Mouse (Mus musculus): Measurements from ENCODE around the gene Rpia. TPM values are rescaled to one million over a fixed set of nuclear protein-coding genes. Genes with fewer than 3 reads are reported as not detected.

Gene Rpia
- polyA plus RNA-seq, 1 experiment from 2014 or later: 3.3 TPM

DNA sequence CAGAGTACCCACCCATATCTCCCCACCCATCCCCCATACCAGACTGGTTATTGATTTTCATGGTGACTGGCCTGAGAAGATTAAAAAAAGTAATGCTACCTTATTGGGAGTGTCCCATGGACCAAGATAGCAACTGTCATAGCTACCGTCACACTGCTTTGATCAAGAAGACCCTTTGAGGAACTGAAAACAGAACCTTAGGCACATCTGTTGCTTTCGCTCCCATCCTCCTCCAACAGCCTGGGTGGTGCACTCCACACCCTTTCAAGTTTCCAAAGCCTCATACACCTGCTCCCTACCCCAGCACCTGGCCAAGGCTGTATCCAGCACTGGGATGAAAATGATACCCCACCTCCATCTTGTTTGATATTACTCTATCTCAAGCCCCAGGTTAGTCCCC is 56.5 kb downstream of the Rpia start:
- no peak overlapping the region for H3K27ac ChIP-seq (replicated peaks; ENCODE audit: low read depth, low read length)
- WGBS: 87% methylated on average over 2 of the region's 2 CpGs

DNA sequence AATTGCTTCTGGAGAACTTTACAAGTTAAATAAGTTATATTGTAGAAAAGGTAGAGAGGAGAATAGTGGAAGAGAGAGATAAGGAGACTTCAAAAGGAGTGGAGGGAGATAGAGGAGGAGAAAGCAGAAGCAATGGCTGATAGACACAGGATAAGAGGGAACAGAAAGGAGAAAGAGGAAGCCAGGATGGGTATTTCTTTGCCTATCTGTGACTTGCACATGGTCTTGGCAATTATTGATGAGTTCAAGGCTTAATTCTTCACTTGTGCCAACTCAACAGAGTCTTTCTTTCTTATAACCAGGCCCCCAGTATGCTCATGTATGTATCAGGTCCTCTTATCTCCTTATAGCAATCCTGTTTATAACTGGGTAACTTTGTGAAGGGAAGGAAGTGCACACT is 61.2 kb downstream of the Rpia start:
- H3K9ac ChIP-seq (ENCODE audit: low read depth, low read length): no peak overlapping the region
- H3K4me2 ChIP-seq (ENCODE audit: low read depth, low read length): no peak overlapping the region
- H3K27me3 ChIP-seq (replicated peaks; ENCODE audit: control insufficient read depth, insufficient read depth, low read length): no peaks in the 10 kb centered on the region
- H3K4me1 ChIP-seq (ENCODE audit: control insufficient read depth, insufficient read depth, low read length): no peaks in the 10 kb centered on the region
- DNase-seq (ENCODE audit: low spot score) (no peak), ATAC-seq (ENCODE audit: low read depth) (no peak)
- H3K4me3 ChIP-seq (ENCODE audit: low read depth, low read length): no peak overlapping the region
- no peaks in the 10 kb centered on the region for H3K36me3 ChIP-seq (ENCODE audit: control insufficient read depth, insufficient read depth, low read length)
- no peak overlapping the region for H3K27ac ChIP-seq (replicated peaks; ENCODE audit: low read depth, low read length)
- H3K9me3 ChIP-seq (ENCODE audit: control insufficient read depth, low read length): no peaks in the 10 kb centered on the region

More for the DNA sequence above, 56.5 kb downstream of the Rpia start:
- no peak overlapping the region for H3K9ac ChIP-seq (ENCODE audit: low read depth, low read length)
- no peak overlapping the region for H3K4me2 ChIP-seq (ENCODE audit: low read depth, low read length)
- H3K9me3 ChIP-seq (ENCODE audit: control insufficient read depth, low read length): no peaks in the 10 kb centered on the region
- DNase-seq (ENCODE audit: low spot score): no peak
- H3K36me3 ChIP-seq (ENCODE audit: control insufficient read depth, insufficient read depth, low read length): no peaks in the 10 kb centered on the region
- no peaks in the 10 kb centered on the region for H3K4me1 ChIP-seq (ENCODE audit: control insufficient read depth, insufficient read depth, low read length)
- H3K4me3 ChIP-seq (ENCODE audit: low read depth, low read length): no peak overlapping the region
- H3K27me3 ChIP-seq (replicated peaks; ENCODE audit: control insufficient read depth, insufficient read depth, low read length): no peaks in the 10 kb centered on the region
- ATAC-seq (ENCODE audit: low read depth): no peak

DNA sequence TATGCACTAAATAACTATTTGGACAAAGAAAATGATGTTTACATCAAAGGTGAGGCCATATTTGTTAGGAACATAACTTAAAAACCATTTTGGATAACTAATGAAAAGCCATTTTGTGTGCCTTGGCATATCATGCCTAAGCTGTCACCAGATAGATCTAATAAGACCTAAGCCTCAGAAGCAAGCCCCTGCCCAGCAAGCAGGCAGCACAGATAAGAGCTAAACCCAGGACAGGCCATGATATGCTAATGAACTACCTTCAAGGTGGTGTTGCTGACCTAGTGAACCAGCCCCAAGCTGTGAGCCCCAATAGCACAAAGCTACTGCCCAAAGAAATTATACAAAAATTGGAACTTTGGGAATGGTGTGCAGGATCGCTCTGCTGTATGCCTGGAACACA is 62.9 kb downstream of the Rpia start:
- Histone ChIP-seq H3K4me1 (ENCODE audit: control insufficient read depth, insufficient read depth, low read length) (no peaks in the 10 kb centered on the region), H3K27ac (replicated peaks; ENCODE audit: low read depth, low read length) (no peak overlapping the region), H3K9ac (ENCODE audit: low read depth, low read length) (no peak overlapping the region), H3K4me3 (ENCODE audit: low read depth, low read length) (no peak overlapping the region), H3K9me3 (ENCODE audit: control insufficient read depth, low read length) (no peaks in the 10 kb centered on the region), H3K36me3 (ENCODE audit: control insufficient read depth, insufficient read depth, low read length) (no peaks in the 10 kb centered on the region), H3K4me2 (ENCODE audit: low read depth, low read length) (no peak overlapping the region), H3K27me3 (replicated peaks; ENCODE audit: control insufficient read depth, insufficient read depth, low read length) (no peaks in the 10 kb centered on the region)
- DNase-seq (ENCODE audit: low spot score) (no peak), ATAC-seq (ENCODE audit: low read depth) (no peak)
- WGBS: 88% methylated on average over 1 of the region's 1 CpGs

DNA sequence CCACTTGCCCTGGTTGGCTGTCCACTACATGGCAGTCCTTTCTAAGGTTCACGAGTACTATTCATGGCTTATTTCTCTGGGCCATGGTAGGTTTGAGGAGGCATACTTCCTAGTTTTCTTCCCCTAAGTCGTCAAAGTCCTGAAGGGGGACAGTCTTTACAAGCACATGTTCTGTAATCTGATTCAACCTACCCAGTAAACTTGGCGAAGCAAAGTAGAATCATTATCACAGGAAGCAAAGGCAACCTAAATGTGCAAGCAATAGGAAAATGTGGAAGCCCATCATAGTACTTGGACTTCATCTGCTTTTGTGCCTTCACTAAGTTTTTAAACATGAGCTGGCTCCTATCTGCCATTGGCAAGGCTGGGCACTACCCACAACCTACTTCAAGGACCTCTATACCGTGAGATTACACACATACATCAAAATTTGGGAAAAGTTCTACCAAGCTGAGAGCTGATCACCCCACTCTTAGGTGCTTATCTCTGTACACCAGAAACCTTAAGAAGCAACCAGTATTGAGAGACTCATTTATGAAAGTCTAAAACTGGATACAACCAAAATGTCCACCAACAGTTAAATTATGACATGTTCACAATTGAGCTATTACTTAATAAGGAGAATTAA is 64.8 kb downstream of the Rpia start:
- DNase-seq (ENCODE audit: low spot score): no peak
- Histone ChIP-seq H3K4me3 (ENCODE audit: low read depth, low read length) (no peak overlapping the region), H3K4me1 (ENCODE audit: control insufficient read depth, insufficient read depth, low read length) (no peaks in the 10 kb centered on the region), H3K27me3 (replicated peaks; ENCODE audit: control insufficient read depth, insufficient read depth, low read length) (no peaks in the 10 kb centered on the region), H3K9me3 (ENCODE audit: control insufficient read depth, low read length) (no peaks in the 10 kb centered on the region), H3K27ac (replicated peaks; ENCODE audit: low read depth, low read length) (no peak overlapping the region), H3K9ac (ENCODE audit: low read depth, low read length) (no peak overlapping the region), H3K4me2 (ENCODE audit: low read depth, low read length) (no peak overlapping the region), H3K36me3 (ENCODE audit: control insufficient read depth, insufficient read depth, low read length) (no peaks in the 10 kb centered on the region)
- no peak for ATAC-seq (ENCODE audit: low read depth)
- WGBS: 79% methylated on average over 4 of the region's 4 CpGs

DNA sequence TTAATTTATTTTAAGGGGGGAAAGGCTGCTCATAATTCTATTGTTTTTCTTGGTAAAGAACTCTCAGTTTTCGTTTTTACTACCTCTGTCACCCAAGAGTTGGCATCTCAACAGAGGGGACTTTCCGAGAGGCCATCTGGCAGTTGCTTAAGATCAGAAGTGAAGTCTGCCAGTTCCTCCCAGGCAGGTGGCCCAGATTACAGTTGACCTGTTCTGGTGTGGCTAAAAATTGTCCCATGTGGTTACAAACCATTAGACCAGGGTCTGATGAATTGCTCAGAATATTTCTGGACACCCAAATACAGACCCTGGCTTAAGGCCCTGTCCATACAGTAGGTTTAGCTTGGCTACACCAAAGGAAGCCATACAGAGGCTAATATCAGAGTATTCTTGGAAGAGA is 66.4 kb downstream of the Rpia start:
- H3K4me2 ChIP-seq (ENCODE audit: low read depth, low read length): no peak overlapping the region
- H3K36me3 ChIP-seq (ENCODE audit: control insufficient read depth, insufficient read depth, low read length): no peaks in the 10 kb centered on the region
- H3K4me1 ChIP-seq (ENCODE audit: control insufficient read depth, insufficient read depth, low read length): no peaks in the 10 kb centered on the region
- H3K9me3 ChIP-seq (ENCODE audit: control insufficient read depth, low read length): no peaks in the 10 kb centered on the region
- no peak overlapping the region for H3K27ac ChIP-seq (replicated peaks; ENCODE audit: low read depth, low read length)
- WGBS: 49% methylated on average over 2 of the region's 2 CpGs
- ATAC-seq (ENCODE audit: low read depth) (no peak), DNase-seq (ENCODE audit: low spot score) (no peak)
- no peak overlapping the region for H3K9ac ChIP-seq (ENCODE audit: low read depth, low read length)
- H3K4me3 ChIP-seq (ENCODE audit: low read depth, low read length): no peak overlapping the region
- no peaks in the 10 kb centered on the region for H3K27me3 ChIP-seq (replicated peaks; ENCODE audit: control insufficient read depth, insufficient read depth, low read length)

DNA sequence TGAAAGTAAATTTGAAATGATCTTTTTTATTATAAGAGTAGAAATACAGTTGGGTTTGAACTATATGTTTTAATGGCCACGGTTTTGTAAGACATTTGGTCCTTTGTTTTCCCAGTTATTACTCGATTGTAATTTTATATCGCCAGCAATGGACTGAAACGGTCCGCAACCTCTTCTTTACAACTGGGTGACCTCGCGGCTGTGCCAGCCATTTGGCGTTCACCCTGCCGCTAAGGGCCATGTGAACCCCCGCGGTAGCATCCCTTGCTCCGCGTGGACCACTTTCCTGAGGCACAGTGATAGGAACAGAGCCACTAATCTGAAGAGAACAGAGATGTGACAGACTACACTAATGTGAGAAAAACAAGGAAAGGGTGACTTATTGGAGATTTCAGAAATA is 67.3 kb downstream of the Rpia start:
- 93% methylated on average over 13 of the region's 13 CpGs for WGBS
- H3K9me3 ChIP-seq (ENCODE audit: control insufficient read depth, low read length): no peaks in the 10 kb centered on the region
- no peak overlapping the region for H3K9ac ChIP-seq (ENCODE audit: low read depth, low read length)

DNA sequence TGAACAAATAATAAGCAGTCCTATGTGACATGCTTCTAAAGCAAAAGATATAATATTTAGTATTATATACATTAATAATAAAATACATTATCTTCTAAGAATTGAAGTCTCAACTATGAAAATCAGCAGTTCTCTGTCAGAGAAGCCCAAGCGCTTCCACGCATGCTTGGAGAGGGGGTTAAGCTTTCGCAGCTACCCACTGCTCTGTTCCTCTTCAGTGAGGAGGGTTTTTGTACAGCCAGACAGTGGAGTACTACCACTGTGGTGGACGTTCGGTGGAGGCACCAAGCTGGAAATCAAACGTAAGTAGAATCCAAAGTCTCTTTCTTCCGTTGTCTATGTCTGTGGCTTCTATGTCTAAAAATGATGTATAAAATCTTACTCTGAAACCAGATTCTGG is 69.7 kb downstream of the Rpia start:
- no peak overlapping the region for H3K4me2 ChIP-seq (ENCODE audit: low read depth, low read length)
- no peaks in the 10 kb centered on the region for H3K9me3 ChIP-seq (ENCODE audit: control insufficient read depth, low read length)
- H3K9ac ChIP-seq (ENCODE audit: low read depth, low read length): no peak overlapping the region
- no peak for DNase-seq (ENCODE audit: low spot score)
- H3K27ac ChIP-seq (replicated peaks; ENCODE audit: low read depth, low read length): no peak overlapping the region
- ATAC-seq (ENCODE audit: low read depth): no peak
- H3K27me3 ChIP-seq (replicated peaks; ENCODE audit: control insufficient read depth, insufficient read depth, low read length): no peaks in the 10 kb centered on the region
- no peaks in the 10 kb centered on the region for H3K4me1 ChIP-seq (ENCODE audit: control insufficient read depth, insufficient read depth, low read length)
- WGBS: 88% methylated on average over 7 of the region's 7 CpGs
- H3K36me3 ChIP-seq (ENCODE audit: control insufficient read depth, insufficient read depth, low read length): no peaks in the 10 kb centered on the region
- H3K4me3 ChIP-seq (ENCODE audit: low read depth, low read length): no peak overlapping the region

More for the DNA sequence above, 67.3 kb downstream of the Rpia start:
- DNase-seq (ENCODE audit: low spot score): no peak
- Histone ChIP-seq H3K27me3 (replicated peaks; ENCODE audit: control insufficient read depth, insufficient read depth, low read length) (no peaks in the 10 kb centered on the region), H3K27ac (replicated peaks; ENCODE audit: low read depth, low read length) (no peak overlapping the region), H3K4me1 (ENCODE audit: control insufficient read depth, insufficient read depth, low read length) (no peaks in the 10 kb centered on the region), H3K4me3 (ENCODE audit: low read depth, low read length) (no peak overlapping the region), H3K36me3 (ENCODE audit: control insufficient read depth, insufficient read depth, low read length) (no peaks in the 10 kb centered on the region), H3K4me2 (ENCODE audit: low read depth, low read length) (no peak overlapping the region)
- ATAC-seq (ENCODE audit: low read depth): no peak

DNA sequence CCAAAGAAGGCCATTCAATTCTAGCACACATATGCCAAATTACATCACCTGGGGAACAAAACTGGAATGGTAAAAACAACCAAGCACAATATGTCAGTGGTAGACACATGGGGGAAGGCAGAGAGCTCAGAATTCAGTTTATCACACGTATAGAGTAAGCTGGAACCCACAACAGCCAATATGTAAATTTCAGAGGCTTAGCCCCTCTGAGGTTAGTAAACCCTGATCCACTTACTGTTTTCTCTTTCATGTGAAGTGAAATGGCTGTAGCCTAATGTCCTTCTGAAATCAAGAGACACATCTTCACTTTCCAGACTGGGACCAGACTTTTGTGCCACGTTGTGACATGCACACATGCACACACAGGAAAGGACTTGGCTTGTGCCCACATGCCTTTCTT is 73.3 kb downstream of the Rpia start:
- Histone ChIP-seq H3K27me3 (replicated peaks; ENCODE audit: control insufficient read depth, insufficient read depth, low read length) (no peaks in the 10 kb centered on the region), H3K9ac (ENCODE audit: low read depth, low read length) (no peak overlapping the region), H3K4me1 (ENCODE audit: control insufficient read depth, insufficient read depth, low read length) (no peaks in the 10 kb centered on the region), H3K36me3 (ENCODE audit: control insufficient read depth, insufficient read depth, low read length) (no peaks in the 10 kb centered on the region), H3K9me3 (ENCODE audit: control insufficient read depth, low read length) (no peaks in the 10 kb centered on the region), H3K4me3 (ENCODE audit: low read depth, low read length) (no peak overlapping the region), H3K4me2 (ENCODE audit: low read depth, low read length) (no peak overlapping the region), H3K27ac (replicated peaks; ENCODE audit: low read depth, low read length) (no peak overlapping the region)
- WGBS: 72% methylated on average over 2 of the region's 2 CpGs
- no peak for DNase-seq (ENCODE audit: low spot score)
- ATAC-seq (ENCODE audit: low read depth): no peak

DNA sequence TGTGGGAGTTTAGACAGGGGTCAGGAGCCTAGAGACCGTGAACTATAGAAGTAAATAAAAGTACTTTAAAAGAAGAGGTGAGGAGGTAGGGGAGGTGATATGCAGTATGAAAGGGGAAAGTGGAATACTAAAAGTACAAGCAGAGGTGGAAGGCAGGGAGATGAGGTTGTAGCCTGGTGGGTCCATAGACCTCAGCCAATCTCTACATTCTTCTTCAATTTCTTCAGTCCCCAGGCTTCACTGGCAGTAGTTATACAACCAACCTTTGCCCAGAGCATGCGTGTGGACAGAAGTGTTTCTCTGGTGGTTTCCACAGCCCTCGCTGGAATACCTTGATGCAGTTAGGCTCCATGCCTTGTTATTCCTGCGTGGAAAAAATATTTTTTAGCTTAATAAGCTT is 73.9 kb downstream of the Rpia start:
- Histone ChIP-seq H3K4me2 (ENCODE audit: low read depth, low read length) (no peak overlapping the region), H3K27ac (replicated peaks; ENCODE audit: low read depth, low read length) (no peak overlapping the region), H3K36me3 (ENCODE audit: control insufficient read depth, insufficient read depth, low read length) (no peaks in the 10 kb centered on the region), H3K4me3 (ENCODE audit: low read depth, low read length) (no peak overlapping the region), H3K27me3 (replicated peaks; ENCODE audit: control insufficient read depth, insufficient read depth, low read length) (no peaks in the 10 kb centered on the region), H3K4me1 (ENCODE audit: control insufficient read depth, insufficient read depth, low read length) (no peaks in the 10 kb centered on the region), H3K9me3 (ENCODE audit: control insufficient read depth, low read length) (no peaks in the 10 kb centered on the region), H3K9ac (ENCODE audit: low read depth, low read length) (no peak overlapping the region)
- ATAC-seq (ENCODE audit: low read depth) (no peak), DNase-seq (ENCODE audit: low spot score) (no peak)
- WGBS: 77% methylated on average over 4 of the region's 4 CpGs
